Mouse (Mus musculus) ES-Bruce4 (cell line): ENCODE results near the gene Kcnk7.

ENCODE experiments used
- CTCF ChIP-seq: IDR thresholded peaks from one replicate; pipeline ENCODE4 v1.8.1; 2011; ENCODE audit warnings: low read depth, low read length
- EP300 ChIP-seq: IDR thresholded peaks from 2 replicates; pipeline ENCODE4 v1.6.1; 2011; ENCODE audit warnings: low read depth, low read length; ENCODE audit not compliant: insufficient read depth
- POLR2A ChIP-seq: IDR thresholded peaks from one replicate; pipeline ENCODE4 v1.8.1; 2011; ENCODE audit warnings: low read length; ENCODE audit not compliant: insufficient read depth

GRCm38 (mm10) chr19:5750951-5751350 is 46.8 kb downstream of the Kcnk7 start:
- TF ChIP-seq CTCF (no peak), EP300 (no peak), POLR2A (no peak)
